Mouse (Mus musculus) splenic B cell, adult 2 months (primary cell): ENCODE data around the gene Txndc2.

Source experiments
- DNase-seq: peaks from one replicate; pipeline ENCODE4 v3.0.0-alpha.2; 2011; ENCODE audit warnings: low read depth, low spot score
- H3K27me3 ChIP-seq: 2 replicates; pipeline ENCODE4 v1.6.1; 2012; ENCODE audit warnings: mild to moderate bottlenecking, low read length, moderate library complexity, mixed read lengths; ENCODE audit not compliant: control insufficient read depth, poor library complexity, insufficient read depth, severe bottlenecking
- H3K36me3 ChIP-seq: 2 replicates; pipeline ENCODE4 v1.6.1; 2012; ENCODE audit warnings: mild to moderate bottlenecking, low read length, moderate library complexity, mixed read lengths; ENCODE audit not compliant: control insufficient read depth, poor library complexity, insufficient read depth, severe bottlenecking

The Txndc2 gene

DNA sequence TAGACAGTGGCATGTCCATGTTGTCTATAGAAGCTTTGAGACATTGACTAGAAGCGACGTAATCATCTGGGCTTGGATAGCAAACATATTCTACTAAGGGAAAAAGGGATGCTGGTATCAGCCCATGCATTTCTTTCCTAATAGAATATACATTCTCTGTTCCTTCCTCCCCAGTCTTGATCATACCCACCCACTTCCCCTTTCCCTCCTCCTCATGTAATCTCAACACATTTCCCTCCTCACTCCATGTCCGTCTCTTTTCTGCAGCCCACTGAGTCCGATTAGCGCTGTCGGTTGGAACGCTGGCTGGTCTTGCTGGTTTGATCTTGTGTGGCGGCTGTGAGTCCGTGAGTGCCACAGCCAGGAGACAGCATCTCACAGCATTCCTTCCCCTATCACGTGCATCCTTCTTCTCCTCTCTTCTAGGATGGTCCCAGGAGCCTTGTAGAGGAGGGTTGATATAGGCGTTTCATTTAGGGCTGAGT, at the start of gene Txndc2:
Gene Txndc2, minus strand, starts transcription at position 435 of the 485 bp plus-strand sequence.
- no peaks in the 10 kb centered on the region for H3K36me3 ChIP-seq
- DNase-seq: no peak
- no peaks in the 10 kb centered on the region for H3K27me3 ChIP-seq

DNA sequence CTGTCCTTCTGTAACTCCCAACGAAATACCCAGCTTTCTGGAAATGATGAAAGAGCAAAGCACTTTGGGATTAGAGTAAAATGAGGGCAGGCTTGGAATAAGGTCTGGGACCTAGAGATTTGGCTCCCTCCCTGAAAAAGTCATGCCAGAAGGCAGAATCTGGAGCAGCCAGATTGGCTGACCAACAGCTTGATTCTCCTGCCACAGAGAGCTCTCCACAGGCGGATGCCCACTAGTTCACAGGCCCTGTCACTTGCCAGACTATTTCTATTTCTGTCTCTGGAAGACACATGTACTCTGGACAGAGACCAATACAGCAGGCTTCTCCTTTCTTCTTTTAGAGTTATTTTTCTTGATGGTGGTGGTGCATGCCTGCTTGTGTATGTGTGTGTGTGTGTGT, 41.8 kb upstream of the Txndc2 start:
- Histone ChIP-seq H3K27me3 (no peaks in the 10 kb centered on the region), H3K36me3 (no peaks in the 10 kb centered on the region)
- no peak for DNase-seq

GRCm38 (mm10) chr17:65683316-65683715, 41.3 kb upstream of the Txndc2 start:
- Histone ChIP-seq H3K27me3 (no peaks in the 10 kb centered on the region), H3K36me3 (no peaks in the 10 kb centered on the region)
- no peak for DNase-seq

DNA sequence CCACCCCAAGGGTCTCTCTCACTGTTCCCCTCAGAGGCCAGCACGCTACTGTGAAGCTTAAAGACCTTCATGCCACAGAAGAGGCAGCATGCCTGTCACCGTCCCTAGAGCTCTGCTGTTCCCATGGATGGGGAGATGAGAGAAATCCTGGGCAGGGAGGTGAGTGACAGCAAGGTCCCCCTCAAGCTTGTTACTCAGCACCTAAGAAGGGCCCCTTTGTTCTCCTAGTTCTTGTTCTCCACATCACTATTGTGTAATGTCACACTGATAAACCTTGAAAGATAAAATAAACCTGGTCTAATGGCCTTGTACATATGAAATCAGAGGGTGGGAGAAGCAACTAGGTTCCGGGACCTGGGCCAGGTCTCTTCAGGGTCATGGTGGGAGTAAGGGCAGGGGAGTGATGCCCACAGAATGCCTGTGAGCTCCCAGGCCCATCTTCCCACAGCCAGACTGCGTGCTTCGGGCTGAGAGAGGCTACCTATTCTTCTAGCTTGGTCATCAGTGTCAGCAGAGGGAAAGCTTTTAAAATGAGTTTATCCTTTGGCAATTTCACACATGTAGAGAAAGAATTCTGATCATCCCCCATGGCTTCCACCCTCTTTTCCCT, 40.2 kb upstream of the Txndc2 start:
- H3K27me3 ChIP-seq: no peaks in the 10 kb centered on the region
- no peak for DNase-seq
- no peaks in the 10 kb centered on the region for H3K36me3 ChIP-seq

GRCm38 (mm10) chr17:65681516-65681915, 39.5 kb upstream of the Txndc2 start:
- Histone ChIP-seq H3K36me3 (no peaks in the 10 kb centered on the region), H3K27me3 (no peaks in the 10 kb centered on the region)
- no peak for DNase-seq

DNA sequence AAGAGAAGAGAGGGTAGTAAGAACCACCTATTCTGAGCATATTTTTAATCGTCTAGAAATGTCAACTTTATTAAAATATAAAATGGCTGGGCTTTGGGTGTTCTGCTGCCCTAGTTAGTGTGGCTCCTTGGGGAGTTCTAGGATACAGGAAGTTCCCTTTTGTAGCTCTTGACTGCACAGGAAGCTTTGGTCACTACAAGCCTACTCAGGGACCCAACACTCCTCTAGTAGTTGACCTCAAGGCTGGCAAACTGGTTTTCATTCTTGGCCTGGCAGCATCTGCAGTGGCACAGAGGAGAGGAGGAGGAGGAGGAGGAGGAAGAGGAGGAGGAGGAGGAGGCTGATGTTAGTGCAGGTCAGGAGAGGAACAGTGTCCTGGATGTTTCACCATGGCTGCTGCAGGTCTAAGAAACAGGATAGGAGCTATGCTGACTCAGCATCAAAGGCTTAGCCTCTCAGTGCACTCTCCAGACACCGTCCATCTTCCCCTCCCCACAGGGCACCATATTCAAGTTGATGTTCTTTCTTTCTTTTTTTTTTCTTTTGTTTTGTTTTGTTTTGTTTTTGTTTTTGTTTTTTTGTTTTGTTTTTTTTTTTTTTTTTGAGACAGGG, 38.9 kb upstream of the Txndc2 start:
- H3K27me3 ChIP-seq: no peaks in the 10 kb centered on the region
- DNase-seq: no peak
- no peaks in the 10 kb centered on the region for H3K36me3 ChIP-seq

- H3K27me3 ChIP-seq: no peaks in the 10 kb centered on the region
- DNase-seq: no peak
- H3K36me3 ChIP-seq: no peaks in the 10 kb centered on the region
Measured at GRCm38 (mm10) chr17:65679806-65680446, 38.0 kb upstream of the Txndc2 start.

DNA sequence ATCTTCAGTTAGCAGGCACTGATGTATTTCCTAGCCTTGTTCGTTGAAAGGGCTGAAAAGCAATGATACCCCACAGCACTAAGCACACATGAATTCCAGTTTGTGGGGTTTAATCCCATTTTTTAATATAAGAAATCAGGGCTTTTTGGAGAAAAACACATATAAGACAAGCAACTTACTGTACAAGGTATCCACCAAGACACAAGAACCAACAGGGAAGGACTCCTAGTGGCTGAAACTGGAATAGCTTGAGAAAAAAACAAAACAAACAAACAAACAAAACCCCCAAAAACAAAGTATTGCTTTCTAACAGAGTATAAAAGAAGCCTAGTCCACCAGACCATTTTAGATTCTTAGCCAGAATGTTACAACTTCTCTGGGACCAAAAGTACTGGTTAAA, 35.8 kb upstream of the Txndc2 start:
- Histone ChIP-seq H3K27me3 (no peaks in the 10 kb centered on the region), H3K36me3 (no peaks in the 10 kb centered on the region)
- peak; percentile 23 for DNase-seq

- no peaks in the 10 kb centered on the region for H3K27me3 ChIP-seq
- no peak for DNase-seq
Measured at GRCm38 (mm10) chr17:65676536-65676935, 34.6 kb upstream of the Txndc2 start.

GRCm38 (mm10) chr17:65675985-65676384, 34.0 kb upstream of the Txndc2 start:
- H3K27me3 ChIP-seq: no peaks in the 10 kb centered on the region
- DNase-seq: no peak
- no peaks in the 10 kb centered on the region for H3K36me3 ChIP-seq

More at GRCm38 (mm10) chr17:65676536-65676935, 34.6 kb upstream of the Txndc2 start:
- no peaks in the 10 kb centered on the region for H3K36me3 ChIP-seq

GRCm38 (mm10) chr17:65674710-65675171, 32.8 kb upstream of the Txndc2 start:
- no peaks in the 10 kb centered on the region for H3K27me3 ChIP-seq
- peak; percentile 15 for DNase-seq
- no peaks in the 10 kb centered on the region for H3K36me3 ChIP-seq

GRCm38 (mm10) chr17:65672926-65673325, 31.0 kb upstream of the Txndc2 start:
- no peaks in the 10 kb centered on the region for H3K27me3 ChIP-seq
- no peak for DNase-seq

GRCm38 (mm10) chr17:65669061-65669460, 27.1 kb upstream of the Txndc2 start:
- Histone ChIP-seq H3K36me3 (no peaks in the 10 kb centered on the region), H3K27me3 (no peaks in the 10 kb centered on the region)
- DNase-seq: no peak

More at GRCm38 (mm10) chr17:65672926-65673325, 31.0 kb upstream of the Txndc2 start:
- H3K36me3 ChIP-seq: no peaks in the 10 kb centered on the region

DNA sequence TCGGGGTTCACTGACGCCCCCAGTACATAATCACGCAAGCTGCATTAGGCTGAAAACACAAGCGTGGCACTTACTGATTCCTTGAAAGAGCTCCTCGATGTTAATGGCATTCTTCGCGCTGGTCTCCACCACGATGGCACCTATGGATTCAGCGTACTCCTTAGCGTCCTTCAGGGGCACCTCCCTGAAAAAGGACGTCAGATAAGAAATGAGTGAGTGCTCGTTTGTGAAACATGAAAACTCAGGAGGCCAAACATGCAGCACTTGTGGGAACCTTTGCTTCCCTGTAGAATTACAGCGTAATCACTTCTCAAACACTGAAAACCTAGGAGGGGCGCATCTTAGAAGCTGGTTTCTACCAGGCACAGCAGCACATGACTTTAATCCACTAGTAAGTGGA, 25.8 kb upstream of the Txndc2 start:
- no peaks in the 10 kb centered on the region for H3K36me3 ChIP-seq
- DNase-seq: no peak
- no peaks in the 10 kb centered on the region for H3K27me3 ChIP-seq
